8 mouse cellular contexts compared by ENCODE assay signal in genomic region chr2:116975601-116976431, GRCm38 (mm10).
A peak's percentile ranks its signal among the peaks of the same experiment; 100 is the strongest.
DNase-seq lines count a peak whose midpoint lies in the region.

No protein-coding gene starts in this region.

- intact Hi-C loops in left cerebral cortex, postnatal 4 days (cut with DNase I): loop anchor here (5.0 kb wide), 1 partner anchor 146 kb away; the partner anchor contains the start of gene Spred1

- under 1% methylated on average over 54 of the region's 54 CpGs for WGBS in embryonic facial prominence, embryonic 10.5 days
- WGBS in midbrain, embryonic 10.5 days: under 1% methylated on average over 54 of the region's 54 CpGs

- peaks cover 98% of the 10 kb centered on the region for H3K4me1 ChIP-seq in embryonic facial prominence, embryonic 10.5 days
- H3K4me1 ChIP-seq in midbrain, embryonic 10.5 days: peaks cover 99% of the 10 kb centered on the region

- peak overlapping the region; percentile 98 for H3K27ac ChIP-seq in embryonic facial prominence, embryonic 10.5 days (replicated peaks)
- peak overlapping the region; percentile 97 for H3K27ac ChIP-seq in midbrain, embryonic 10.5 days (replicated peaks)

- peak overlapping the region; percentile 56 for H3K4me3 ChIP-seq in embryonic facial prominence, embryonic 10.5 days
- peak overlapping the region; percentile 55 for H3K4me3 ChIP-seq in midbrain, embryonic 10.5 days

- no peaks in the 10 kb centered on the region for H3K27me3 ChIP-seq in embryonic facial prominence, embryonic 10.5 days (replicated peaks; ENCODE audit: low read depth, poor library complexity, severe bottlenecking)
- H3K27me3 ChIP-seq in midbrain, embryonic 10.5 days (ENCODE audit: low read depth, poor library complexity, severe bottlenecking): peaks cover 11% of the 10 kb centered on the region

- DNase-seq in adrenal gland, adult 8-10 months: peak; percentile 79
- DNase-seq in embryonic facial prominence, embryonic 10.5 days (ENCODE audit: low spot score): peak; percentile 93
- DNase-seq in heart, adult 18-20 months: peak; percentile 83 to 85
- peak; percentile 67 for DNase-seq in kidney, adult 11 months
- peak; percentile 93 for DNase-seq in left cerebral cortex, postnatal 4 days
- DNase-seq in midbrain, embryonic 10.5 days (ENCODE audit: low spot score): peak; percentile 94
- DNase-seq in right cerebral cortex, postnatal 4 days: peak; percentile 77
- DNase-seq in yolk sac, embryonic 10.5 days (ENCODE audit: low spot score): peak; percentile 73

- H3K9me3 ChIP-seq in embryonic facial prominence, embryonic 10.5 days: no peaks in the 10 kb centered on the region
- H3K9me3 ChIP-seq in midbrain, embryonic 10.5 days (replicated peaks): no peaks in the 10 kb centered on the region

- H3K36me3 ChIP-seq in embryonic facial prominence, embryonic 10.5 days (replicated peaks): no peaks in the 10 kb centered on the region
- H3K36me3 ChIP-seq in midbrain, embryonic 10.5 days: no peaks in the 10 kb centered on the region

Comparison
In these comparisons a context has a peak if more than half of its experiments do, and no peak if none do; other contexts are left out.
1. Peak in every context shown above with its lines: DNase-seq, H3K4me3 ChIP-seq and H3K27ac ChIP-seq.